Mouse (Mus musculus) lung, postnatal 36 days (tissue): ENCODE results near the gene Ccdc180.

Experiments used
- DNase-seq: peaks from one replicate; pipeline ENCODE4 v3.0.0; 2022; ENCODE audit warnings: mixed read lengths

Ccdc180 gene

GRCm38 (mm10) chr4:45890066-45890761 lies at the start of gene Ccdc180:
Gene Ccdc180 (plus strand): TSS chr4:45890303.
- DNase-seq: peak; percentile 90

- DNase-seq: peak; percentile 42
These were observed 45.7 kb upstream of the Ccdc180 start for GRCm38 (mm10) chr4:45844355-45844754.

- no peak for DNase-seq
These were observed 43.8 kb upstream of the Ccdc180 start for GRCm38 (mm10) chr4:45846263-45846662.

- no peak for DNase-seq
These were observed 41.8 kb upstream of the Ccdc180 start, which contains the start of gene Stra6l for GRCm38 (mm10) chr4:45848109-45848824. Gene Stra6l (plus strand): TSS chr4:45848664.

GRCm38 (mm10) chr4:45848825-45849156 lies 41.3 kb upstream of the Ccdc180 start:
- DNase-seq: no peak

GRCm38 (mm10) chr4:45849419-45849818 lies 40.7 kb upstream of the Ccdc180 start:
- DNase-seq: no peak

GRCm38 (mm10) chr4:45851640-45852051 lies 38.5 kb upstream of the Ccdc180 start:
- DNase-seq: peak; percentile 39

- peak; percentile 14 for DNase-seq
These were observed 36.4 kb upstream of the Ccdc180 start for GRCm38 (mm10) chr4:45853496-45854246.

- DNase-seq: peak; percentile 80
These were observed 34.2 kb upstream of the Ccdc180 start for GRCm38 (mm10) chr4:45855803-45856424.

GRCm38 (mm10) chr4:45861160-45861559 lies 28.9 kb upstream of the Ccdc180 start:
- no peak for DNase-seq

- DNase-seq: no peak
These were observed 22.7 kb upstream of the Ccdc180 start for GRCm38 (mm10) chr4:45867416-45867815.

- no peak for DNase-seq
These were observed 20.9 kb upstream of the Ccdc180 start for GRCm38 (mm10) chr4:45869021-45869815.

GRCm38 (mm10) chr4:45872147-45872546 lies 18.0 kb upstream of the Ccdc180 start:
- no peak for DNase-seq

- peak; percentile 78 for DNase-seq
These were observed 11.2 kb upstream of the Ccdc180 start for GRCm38 (mm10) chr4:45878929-45879328.

- DNase-seq: no peak
These were observed 7.6 kb upstream of the Ccdc180 start for GRCm38 (mm10) chr4:45882521-45882920.

- DNase-seq: peak; percentile 21
These were observed 6.9 kb upstream of the Ccdc180 start for GRCm38 (mm10) chr4:45883250-45883649.

GRCm38 (mm10) chr4:45889487-45889886 lies 616 bp upstream of the Ccdc180 start:
- no peak for DNase-seq

GRCm38 (mm10) chr4:45896425-45897081 lies 6.5 kb downstream of the Ccdc180 start:
- DNase-seq: no peak

- no peak for DNase-seq
These were observed 8.3 kb downstream of the Ccdc180 start for GRCm38 (mm10) chr4:45898413-45898812.

GRCm38 (mm10) chr4:45909256-45909655 lies 19.2 kb downstream of the Ccdc180 start:
- DNase-seq: no peak

GRCm38 (mm10) chr4:45909924-45910323 lies 19.8 kb downstream of the Ccdc180 start:
- DNase-seq: no peak

GRCm38 (mm10) chr4:45911256-45911655 lies 21.2 kb downstream of the Ccdc180 start:
- no peak for DNase-seq
